Mouse (Mus musculus) liver, postnatal 0 days (tissue): ENCODE results near the gene Prkcb.

Source experiments
- CTCF ChIP-seq: sonication (generic); IDR thresholded peaks from 2 replicates; pipeline ENCODE4 v1.5.1; 2016; ENCODE audit warnings: antibody characterized with exemption, low read depth
- EP300 ChIP-seq: IDR thresholded peaks from 2 replicates; pipeline ENCODE4 v1.6.1; 2016; ENCODE audit warnings: antibody characterized with exemption, low read depth, mild to moderate bottlenecking

GRCm38 (mm10) chr7:122317485-122317884 lies 28.9 kb downstream of the Prkcb start:
- TF ChIP-seq CTCF (no peak), EP300 (no peak)
